8 mouse cellular contexts compared by ENCODE assay signal in the genomic region with DNA sequence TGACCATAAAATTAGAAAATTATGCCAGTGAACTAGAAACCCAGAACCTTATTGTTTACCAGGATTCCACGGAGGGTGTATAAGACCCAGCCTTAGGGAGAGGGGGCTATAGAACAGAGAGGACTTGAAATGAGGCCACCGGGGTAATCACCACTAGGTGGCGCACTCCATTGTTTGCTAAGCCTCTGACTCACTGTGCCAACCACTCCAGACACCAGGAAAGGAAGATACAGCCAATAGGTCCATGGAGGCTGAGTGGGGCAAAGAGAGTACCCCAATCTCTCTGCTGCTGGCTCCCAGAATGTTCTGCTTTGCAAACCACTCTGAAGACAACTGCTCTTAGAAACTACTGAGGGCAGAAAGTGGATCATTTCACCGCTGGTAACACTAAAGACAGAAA.
DNase-seq lines count a peak whose midpoint lies in the region; ATAC-seq and TF ChIP-seq lines count a peak whose summit lies in the region.

No protein-coding gene starts in this region.

- no peaks in the 10 kb centered on the region for H3K27me3 ChIP-seq in cerebellum, adult 2 months (ENCODE audit: control insufficient read depth, insufficient read depth, low read length)
- no peaks in the 10 kb centered on the region for H3K27me3 ChIP-seq in liver, postnatal 0 days (ENCODE audit: insufficient read depth, low read length)

- WGBS in cerebellum, adult 2 months: 30% methylated on average over 4 of the region's 4 CpGs
- WGBS in liver, postnatal 0 days (ENCODE audit: insufficient replicate concordance): 26% methylated on average over 4 of the region's 4 CpGs

- H3K4me2 ChIP-seq in liver, postnatal 0 days (ENCODE audit: low read depth, low read length): no peak overlapping the region

- no peaks in the 10 kb centered on the region for H3K36me3 ChIP-seq in liver, postnatal 0 days (replicated peaks; ENCODE audit: insufficient read depth, low read length)

- TF ChIP-seq POLR2A in cerebellum, adult 2 months (IDR thresholded peaks at IDR 0.05; ENCODE audit: borderline replicate concordance, insufficient read depth, low read length): no peak

- DNase-seq in B cell, adult 2 months: peak; percentile 61 to 63
- DNase-seq in Muller cell, postnatal 12 days (ENCODE audit: inconsistent ontology term): peak; percentile 25
- DNase-seq in cerebellum, adult 2 months: peak; percentile 28 to 34
- DNase-seq in gastrocnemius, adult 2 months: peak; percentile 77
- peak; percentile 70 for DNase-seq in kidney, adult 18-20 months
- peak; percentile 73 for DNase-seq in liver, postnatal 0 days
- peak; percentile 59 to 60 for DNase-seq in right cerebral cortex, adult 2 months (ENCODE audit: low spot score in 2 of 2)
- DNase-seq in urinary bladder, postnatal 25 days (ENCODE audit: low spot score): peak; percentile 70

- ATAC-seq in liver, postnatal 0 days: no peak

- H3K4me3 ChIP-seq in cerebellum, adult 2 months (replicated peaks; ENCODE audit: insufficient read depth, low read depth, low read length): no peak overlapping the region
- no peak overlapping the region for H3K4me3 ChIP-seq in gastrocnemius, adult 2 months
- H3K4me3 ChIP-seq in liver, postnatal 0 days (ENCODE audit: low read depth, low read length): no peak overlapping the region

- no peak overlapping the region for H3K9ac ChIP-seq in liver, postnatal 0 days (replicated peaks)

- TF ChIP-seq CTCF in cerebellum, adult 2 months (IDR thresholded peaks at IDR 0.05; ENCODE audit: borderline replicate concordance, insufficient read depth, low read depth, low read length): peak; percentile 58; the same call in 1 of the 2 replicates
- TF ChIP-seq CTCF in gastrocnemius, adult 2 months (IDR thresholded peaks at IDR 0.05): peak; percentile 88; the same call in 1 of the 2 replicates
- TF ChIP-seq CTCF in liver, postnatal 0 days (IDR thresholded peaks at IDR 0.05; ENCODE audit: low read depth): peak; percentile 81

- intact Hi-C loops in gastrocnemius, adult 2 months (cut with DNase I): loop anchor here (1.0 to 5.0 kb wide), 2 partner anchors 102 to 182 kb away; no protein-coding TSS in a partner anchor

- TF ChIP-seq EP300 in liver, postnatal 0 days (IDR thresholded peaks at IDR 0.05; ENCODE audit: low read depth): no peak

- H3K27ac ChIP-seq in cerebellum, adult 2 months (ENCODE audit: insufficient read depth, low read length): no peak overlapping the region
- no peak overlapping the region for H3K27ac ChIP-seq in gastrocnemius, adult 2 months
- H3K27ac ChIP-seq in liver, postnatal 0 days (ENCODE audit: low read depth): no peak overlapping the region

- H3K9me3 ChIP-seq in liver, postnatal 0 days (ENCODE audit: low read length): no peaks in the 10 kb centered on the region

- no peaks in the 10 kb centered on the region for H3K4me1 ChIP-seq in cerebellum, adult 2 months (ENCODE audit: control insufficient read depth, insufficient read depth, low read length)
- H3K4me1 ChIP-seq in liver, postnatal 0 days (ENCODE audit: insufficient read depth): no peaks in the 10 kb centered on the region

Comparison
In these comparisons a context has a peak if more than half of its experiments do, and no peak if none do; other contexts are left out.
1. DNase-seq: peak in every context shown above with its lines; median percentile 77 in gastrocnemius, adult 2 months; 73 in liver, postnatal 0 days; 70 in kidney, adult 18-20 months; 70 in urinary bladder, postnatal 25 days; 62 in B cell, adult 2 months; 60 in right cerebral cortex, adult 2 months; 31 in cerebellum, adult 2 months; 25 in Muller cell, postnatal 12 days.